In genomic region chr5:24601911-24602750, GRCm38 (mm10) we compare ENCODE assay signal across 8 mouse cellular contexts. TPM values are rescaled to one million over a fixed set of nuclear protein-coding genes. Genes with fewer than 3 reads are reported as not detected.
DNase-seq lines count a peak whose midpoint lies in the region; ATAC-seq lines count a peak whose summit lies in the region.

No protein-coding gene starts in this region.

- peak overlapping the region; percentile 99 for H3K27ac ChIP-seq in heart, embryonic 10.5 days
- H3K27ac ChIP-seq in kidney, embryonic 14.5 days (ENCODE audit: low read depth, low read length) = peak overlapping the region; percentile 99

- 0 out of 2 replicates have a peak, but pooled peaks cover under 1% of the 10 kb centered on the region for H3K36me3 ChIP-seq in heart, embryonic 10.5 days
- H3K36me3 ChIP-seq in kidney, embryonic 14.5 days (ENCODE audit: control insufficient read depth, insufficient read depth, low read length) = no peaks in the 10 kb centered on the region

- H3K9me3 ChIP-seq in heart, embryonic 10.5 days = no peaks in the 10 kb centered on the region
- no peaks in the 10 kb centered on the region for H3K9me3 ChIP-seq in kidney, embryonic 14.5 days (ENCODE audit: control insufficient read depth, low read length)

- peaks cover 92% of the 10 kb centered on the region for H3K4me1 ChIP-seq in heart, embryonic 10.5 days
- peaks cover 56% of the 10 kb centered on the region for H3K4me1 ChIP-seq in kidney, embryonic 14.5 days (ENCODE audit: control insufficient read depth, insufficient read depth, low read length)

- peak overlapping the region; percentile 90 for H3K9ac ChIP-seq in kidney, embryonic 14.5 days (ENCODE audit: low read depth, low read length)

- peak overlapping the region; percentile 83 for H3K4me3 ChIP-seq in heart, embryonic 10.5 days
- peak overlapping the region; percentile 73 for H3K4me3 ChIP-seq in kidney, embryonic 14.5 days (ENCODE audit: low read length)

- peaks cover 29% of the 10 kb centered on the region; the same call in 1 of the 2 replicates for H3K27me3 ChIP-seq in heart, embryonic 10.5 days (ENCODE audit: insufficient read depth, poor library complexity, severe bottlenecking)
- no peaks in the 10 kb centered on the region for H3K27me3 ChIP-seq in kidney, embryonic 14.5 days (ENCODE audit: control insufficient read depth, insufficient read depth, low read length)

- ATAC-seq in kidney, embryonic 14.5 days (ENCODE audit: low FRiP score, low TSS enrichment) = peak; percentile 21; the same call in 1 of the 2 replicates
- no peak for ATAC-seq in megakaryocyte-erythroid progenitor cell, adult 5-6 weeks (replicated peaks; ENCODE audit: low FRiP score, low TSS enrichment, poor library complexity, severe bottlenecking)

- peak overlapping the region; percentile 86 for H3K4me2 ChIP-seq in kidney, embryonic 14.5 days (replicated peaks; ENCODE audit: low read depth, low read length)

- WGBS in heart, embryonic 10.5 days = under 1% methylated on average over 62 of the region's 73 CpGs
- WGBS in kidney, embryonic 14.5 days = under 1% methylated on average over 73 of the region's 73 CpGs

- peak; percentile 49 for DNase-seq in thymus, postnatal 4 days
- DNase-seq in thymus, postnatal 10 days (ENCODE audit: low spot score in 2 of 2) = no peak
- DNase-seq in embryo, embryonic 11.5 days (ENCODE audit: low read depth, low spot score) = peak; percentile 54
- DNase-seq in heart, embryonic 10.5 days (ENCODE audit: low spot score) = no peak
- peak; percentile 88 for DNase-seq in lung, postnatal 10 days
- DNase-seq in retina, postnatal 1 day = peak; percentile 88

RNA-seq across cellular contexts. Expression of gene Chpf2, which starts 15.6 kb away (rescaled TPM):
- polyA plus RNA-seq in heart, embryonic 10.5 days (2016; fragmentation: Nextera tagmentation; extraction: Ambion mirVana) = 19.1 and 22.8 TPM in 2 replicates
- polyA plus RNA-seq in kidney, embryonic 14.5 days (2014; fragmentation: Nextera tagmentation; extraction: Ambion mirVana) = 8.3 and 11.0 TPM in 2 replicates
- total RNA-seq in megakaryocyte-erythroid progenitor cell, adult 5-6 weeks (2014; fragmentation: Nextera tagmentation) = 12.0 and 14.7 TPM in 2 replicates
- 14.5 and 22.5 TPM in 2 replicates for total RNA-seq in megakaryocyte-erythroid progenitor cell, adult 5-6 weeks (2017)

RNA-seq across cellular contexts. Expression of gene Smarcd3, which starts 22.1 kb away (rescaled TPM):
- 73.7 and 92.1 TPM in 2 replicates for polyA plus RNA-seq in heart, embryonic 10.5 days (2016; fragmentation: Nextera tagmentation; extraction: Ambion mirVana)
- polyA plus RNA-seq in kidney, embryonic 14.5 days (2014; fragmentation: Nextera tagmentation; extraction: Ambion mirVana) = 40.4 and 41.1 TPM in 2 replicates
- total RNA-seq in megakaryocyte-erythroid progenitor cell, adult 5-6 weeks (2014; fragmentation: Nextera tagmentation) = not detected in 2 replicates
- total RNA-seq in megakaryocyte-erythroid progenitor cell, adult 5-6 weeks (2017) = not detected in 2 replicates

RNA-seq across cellular contexts. Expression of gene Abcf2, which starts 24.9 kb away (rescaled TPM):
- 107 and 126 TPM in 2 replicates for polyA plus RNA-seq in heart, embryonic 10.5 days (2016; fragmentation: Nextera tagmentation; extraction: Ambion mirVana)
- polyA plus RNA-seq in kidney, embryonic 14.5 days (2014; fragmentation: Nextera tagmentation; extraction: Ambion mirVana) = 102 and 121 TPM in 2 replicates
- 70.2 and 80.7 TPM in 2 replicates for total RNA-seq in megakaryocyte-erythroid progenitor cell, adult 5-6 weeks (2014; fragmentation: Nextera tagmentation)
- total RNA-seq in megakaryocyte-erythroid progenitor cell, adult 5-6 weeks (2017) = 122 and 164 TPM in 2 replicates

RNA-seq across cellular contexts. Expression of gene 4931409K22Rik, which starts 45.5 kb away (rescaled TPM):
- polyA plus RNA-seq in heart, embryonic 10.5 days (2016; fragmentation: Nextera tagmentation; extraction: Ambion mirVana) = 0.06 and 0.09 TPM in 2 replicates
- 0.26 and 0.34 TPM in 2 replicates for polyA plus RNA-seq in kidney, embryonic 14.5 days (2014; fragmentation: Nextera tagmentation; extraction: Ambion mirVana)
- not detected in 2 replicates for total RNA-seq in megakaryocyte-erythroid progenitor cell, adult 5-6 weeks (2014; fragmentation: Nextera tagmentation)
- not detected in 2 replicates for total RNA-seq in megakaryocyte-erythroid progenitor cell, adult 5-6 weeks (2017)

Comparison
In these comparisons a context has a peak if more than half of its experiments do, and no peak if none do; other contexts are left out.
1. DNase-seq: peak in thymus, postnatal 4 days (single experiment), embryo, embryonic 11.5 days (single experiment), lung, postnatal 10 days (single experiment) and retina, postnatal 1 day (single experiment); none in thymus, postnatal 10 days (0 of 2) and heart, embryonic 10.5 days (single experiment).